15 mouse cellular contexts compared by ENCODE assay signal in genomic region chr10:103726680-103727079, GRCm38 (mm10).
DNase-seq lines count a peak whose midpoint lies in the region; ATAC-seq and TF ChIP-seq lines count a peak whose summit lies in the region.
"Had no signal": no experiment of that assay in that cellular context is flagged by ENCODE, and none has a peak within 500 bp of the region (broad histone marks: within the 10 kb centered on the region; RNA-seq: fewer than 3 reads in every experiment).

No protein-coding gene starts in this region.

- ATAC-seq in hindbrain, postnatal 0 days = no peak
- peak; percentile 56; the same call in 1 of the 2 replicates for ATAC-seq in hindbrain, embryonic 15.5 days (ENCODE audit: low FRiP score, low read depth)
- peak; percentile 78 for ATAC-seq in midbrain, embryonic 15.5 days (replicated peaks)
- no peak for ATAC-seq in granulocyte monocyte progenitor cell, adult 5-6 weeks (replicated peaks; ENCODE audit: poor library complexity, severe bottlenecking)

- peaks cover 15% of the 10 kb centered on the region for H3K4me1 ChIP-seq in hindbrain, embryonic 10.5 days (replicated peaks)
- H3K4me1 ChIP-seq in hindbrain, postnatal 0 days (ENCODE audit: insufficient read depth, low read length) = no peaks in the 10 kb centered on the region
- peaks cover 3% of the 10 kb centered on the region; the same call in 1 of the 2 replicates for H3K4me1 ChIP-seq in hindbrain, embryonic 15.5 days (replicated peaks)
- 0 out of 2 replicates have a peak, but pooled peaks cover 4% of the 10 kb centered on the region for H3K4me1 ChIP-seq in midbrain, embryonic 15.5 days
- H3K4me1 ChIP-seq: heart, embryonic 15.5 days; liver, embryonic 15.5 days had no signal

- no peaks in the 10 kb centered on the region for H3K27me3 ChIP-seq in hindbrain, embryonic 10.5 days (ENCODE audit: insufficient read depth, poor library complexity, severe bottlenecking)
- no peaks in the 10 kb centered on the region for H3K27me3 ChIP-seq in hindbrain, postnatal 0 days (ENCODE audit: insufficient read depth, low read length)
- H3K27me3 ChIP-seq in hindbrain, embryonic 15.5 days = no peaks in the 10 kb centered on the region
- H3K27me3 ChIP-seq in midbrain, embryonic 15.5 days (replicated peaks) = no peaks in the 10 kb centered on the region
- H3K27me3 ChIP-seq: heart, embryonic 15.5 days; liver, embryonic 15.5 days had no signal

- no peak overlapping the region for H3K9ac ChIP-seq in hindbrain, postnatal 0 days (replicated peaks; ENCODE audit: low read length)
- H3K9ac ChIP-seq in hindbrain, embryonic 15.5 days = no peak overlapping the region
- H3K9ac ChIP-seq in midbrain, embryonic 15.5 days = no peak overlapping the region
- H3K9ac ChIP-seq: heart, embryonic 15.5 days; liver, embryonic 15.5 days had no signal

- H3K4me3 ChIP-seq in hindbrain, embryonic 10.5 days = no peak overlapping the region
- no peak overlapping the region for H3K4me3 ChIP-seq in hindbrain, postnatal 0 days (ENCODE audit: low read length)
- no peak overlapping the region for H3K4me3 ChIP-seq in hindbrain, embryonic 15.5 days
- no peak overlapping the region for H3K4me3 ChIP-seq in midbrain, embryonic 15.5 days
- H3K4me3 ChIP-seq: heart, embryonic 15.5 days; liver, embryonic 15.5 days had no signal

- TF ChIP-seq CTCF in hindbrain, postnatal 0 days (IDR thresholded peaks at IDR 0.05; ENCODE audit: low read depth) = no peak

- no peak overlapping the region for H3K27ac ChIP-seq in hindbrain, embryonic 10.5 days
- no peak overlapping the region for H3K27ac ChIP-seq in hindbrain, postnatal 0 days
- no peak overlapping the region for H3K27ac ChIP-seq in hindbrain, embryonic 15.5 days (replicated peaks)
- no peak overlapping the region for H3K27ac ChIP-seq in midbrain, embryonic 15.5 days
- H3K27ac ChIP-seq: heart, embryonic 15.5 days; liver, embryonic 15.5 days; macrophage had no signal

- DNase-seq in hindbrain, embryonic 10.5 days (ENCODE audit: low spot score) = peak; percentile 39
- DNase-seq in hindbrain, postnatal 0 days (ENCODE audit: low spot score) = no peak
- peak; percentile 51 for DNase-seq in embryo, embryonic 11.5 days (ENCODE audit: low read depth, low spot score)
- DNase-seq in ovary, postnatal 36 days (ENCODE audit: low spot score) = no peak
- DNase-seq in layer of hippocampus, postnatal 10 days (ENCODE audit: low spot score in 2 of 2) = no peak
- DNase-seq: adrenal gland, adult 2 months; gastrocnemius, postnatal 25 days; kidney, adult 11 months; thymus, postnatal 14 days had no signal

- no peaks in the 10 kb centered on the region for H3K36me3 ChIP-seq in hindbrain, embryonic 10.5 days
- H3K36me3 ChIP-seq in hindbrain, postnatal 0 days (ENCODE audit: insufficient read depth, low read length) = no peaks in the 10 kb centered on the region
- H3K36me3 ChIP-seq in hindbrain, embryonic 15.5 days = no peaks in the 10 kb centered on the region
- H3K36me3 ChIP-seq in midbrain, embryonic 15.5 days (replicated peaks) = no peaks in the 10 kb centered on the region
- H3K36me3 ChIP-seq: heart, embryonic 15.5 days; liver, embryonic 15.5 days had no signal

- no peak overlapping the region for H3K4me2 ChIP-seq in hindbrain, postnatal 0 days (ENCODE audit: low read depth, low read length)
- H3K4me2 ChIP-seq in hindbrain, embryonic 15.5 days = no peak overlapping the region
- no peak overlapping the region for H3K4me2 ChIP-seq in midbrain, embryonic 15.5 days
- H3K4me2 ChIP-seq: heart, embryonic 15.5 days; liver, embryonic 15.5 days had no signal

- no peaks in the 10 kb centered on the region for H3K9me3 ChIP-seq in hindbrain, embryonic 10.5 days
- no peaks in the 10 kb centered on the region for H3K9me3 ChIP-seq in hindbrain, postnatal 0 days (ENCODE audit: low read length)
- no peaks in the 10 kb centered on the region for H3K9me3 ChIP-seq in hindbrain, embryonic 15.5 days
- H3K9me3 ChIP-seq in midbrain, embryonic 15.5 days = no peaks in the 10 kb centered on the region
- H3K9me3 ChIP-seq: heart, embryonic 15.5 days; liver, embryonic 15.5 days had no signal

Comparison
In these comparisons a context has a peak if more than half of its experiments do, and no peak if none do; other contexts are left out.
1. DNase-seq: peak in hindbrain, embryonic 10.5 days (single experiment) and embryo, embryonic 11.5 days (single experiment); none in hindbrain, postnatal 0 days (single experiment), ovary, postnatal 36 days (single experiment) and layer of hippocampus, postnatal 10 days (0 of 2).
2. ATAC-seq: peak in hindbrain, embryonic 15.5 days (single experiment) and midbrain, embryonic 15.5 days (single experiment); none in hindbrain, postnatal 0 days (single experiment) and granulocyte monocyte progenitor cell, adult 5-6 weeks (single experiment).